Mouse (Mus musculus): ENCODE results near the gene Pcdh9.

- TF ChIP-seq CTCF (IDR thresholded peaks at IDR 0.05) (no peak), POLR2A (IDR thresholded peaks at IDR 0.05; ENCODE audit: insufficient read depth, low read depth, low read length) (no peak)
These were observed 763.5 kb downstream of the Pcdh9 start for GRCm38 (mm10) chr14:93126993-93127392.

Data from heart, adult 2 months (tissue).